Comparison of ENCODE assay signal across 10 mouse cellular contexts in the genomic region with DNA sequence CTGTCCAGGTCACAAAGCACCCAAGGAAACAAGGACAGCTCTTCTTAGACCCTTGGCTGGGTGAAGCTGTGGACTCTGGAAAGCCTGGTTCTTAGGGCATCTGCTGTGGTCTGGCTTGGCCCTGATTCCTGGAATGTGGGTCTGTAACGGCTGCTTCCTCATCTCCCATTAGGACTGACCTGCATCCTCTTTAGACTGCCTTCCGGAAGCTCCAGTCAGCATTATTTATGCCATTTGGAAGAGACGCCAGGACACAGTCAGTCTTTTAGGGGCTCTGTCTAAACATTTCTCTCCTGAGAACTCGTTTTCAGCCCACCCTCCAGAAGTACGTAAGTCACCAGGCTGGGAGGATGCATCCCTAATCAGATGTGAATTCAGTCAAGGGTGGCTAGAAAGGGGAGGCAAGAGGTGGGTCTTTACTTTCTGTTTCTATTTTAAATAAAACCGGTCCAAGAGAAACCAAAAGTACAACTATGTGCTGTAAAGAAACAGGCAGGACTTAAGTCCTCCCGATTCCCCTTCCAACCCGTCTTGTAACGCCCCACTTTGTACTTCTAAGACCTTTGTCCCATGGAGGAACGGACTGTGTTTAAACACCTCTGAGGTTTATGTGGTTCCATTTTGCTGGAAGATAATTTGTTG. TPM values are rescaled to one million over a fixed set of nuclear protein-coding genes. Genes with fewer than 3 reads are reported as not detected.
A peak's percentile ranks its signal among the peaks of the same experiment; 100 is the strongest.
DNase-seq lines count a peak whose midpoint lies in the region; ATAC-seq lines count a peak whose summit lies in the region.
"Had no signal": no experiment of that assay in that cellular context is flagged by ENCODE, and none has a peak within 500 bp of the region (broad histone marks: within the 10 kb centered on the region; RNA-seq: fewer than 3 reads in every experiment).

No protein-coding gene starts in this region.

- H3K4me3 ChIP-seq in heart, embryonic 13.5 days = no peak overlapping the region
- H3K4me3 ChIP-seq in midbrain, embryonic 10.5 days = no peak overlapping the region
- H3K4me3 ChIP-seq: hindbrain, embryonic 15.5 days had no signal

- 59% methylated on average over 10 of the region's 10 CpGs for WGBS in heart, embryonic 13.5 days
- WGBS in midbrain, embryonic 10.5 days = 83% methylated on average over 10 of the region's 10 CpGs

- peaks cover 26% of the 10 kb centered on the region for H3K36me3 ChIP-seq in heart, embryonic 13.5 days
- peaks cover 27% of the 10 kb centered on the region for H3K36me3 ChIP-seq in midbrain, embryonic 10.5 days
- H3K36me3 ChIP-seq: hindbrain, embryonic 15.5 days had no signal

- no peaks in the 10 kb centered on the region for H3K9me3 ChIP-seq in heart, embryonic 13.5 days
- H3K9me3 ChIP-seq in midbrain, embryonic 10.5 days (replicated peaks) = no peaks in the 10 kb centered on the region
- H3K9me3 ChIP-seq: hindbrain, embryonic 15.5 days had no signal

- no peak overlapping the region for H3K4me2 ChIP-seq in heart, embryonic 13.5 days
- H3K4me2 ChIP-seq: hindbrain, embryonic 15.5 days had no signal

- peaks cover 44% of the 10 kb centered on the region for H3K4me1 ChIP-seq in heart, embryonic 13.5 days
- H3K4me1 ChIP-seq in midbrain, embryonic 10.5 days = no peaks in the 10 kb centered on the region
- H3K4me1 ChIP-seq: hindbrain, embryonic 15.5 days had no signal

- peak overlapping the region; percentile 63 for H3K27ac ChIP-seq in heart, embryonic 13.5 days (replicated peaks)
- no peak overlapping the region for H3K27ac ChIP-seq in midbrain, embryonic 10.5 days (replicated peaks)
- H3K27ac ChIP-seq: hindbrain, embryonic 15.5 days had no signal

- ATAC-seq in heart, embryonic 13.5 days (ENCODE audit: extremely low read depth, insufficient number of reproducible peaks, low FRiP score, low TSS enrichment) = no peak
- 0 out of 2 replicates have a peak, but pooled peaks have one; percentile 7 for ATAC-seq in megakaryocyte progenitor cell, adult 5-6 weeks (replicated peaks; ENCODE audit: poor library complexity)

- no peaks in the 10 kb centered on the region for H3K27me3 ChIP-seq in heart, embryonic 13.5 days (replicated peaks)
- H3K27me3 ChIP-seq in midbrain, embryonic 10.5 days (ENCODE audit: low read depth, poor library complexity, severe bottlenecking) = no peaks in the 10 kb centered on the region
- H3K27me3 ChIP-seq: hindbrain, embryonic 15.5 days had no signal

- no peak for DNase-seq in heart, adult 18-20 months
- DNase-seq in T-cell, adult 2 months (ENCODE audit: low spot score) = peak; percentile 35
- DNase-seq in kidney, postnatal 10 days = peak; percentile 74
- DNase-seq in midbrain, embryonic 10.5 days (ENCODE audit: low spot score) = no peak
- DNase-seq in spleen, postnatal 10 days (ENCODE audit: low spot score in 2 of 2) = no peak
- no peak for DNase-seq in right cerebral cortex, adult 18-20 months

- no peak overlapping the region for H3K9ac ChIP-seq in heart, embryonic 13.5 days
- H3K9ac ChIP-seq: hindbrain, embryonic 15.5 days had no signal

RNA-seq across cellular contexts. Expression of a gene that starts 25.3 kb away (rescaled TPM):
- 1.0 and 1.4 TPM in 2 replicates for polyA plus RNA-seq in heart, embryonic 13.5 days (2015; fragmentation: Nextera tagmentation; extraction: Ambion mirVana)
- 1 to 10 TPM; 2.0 to 2.6 TPM for total RNA-seq in heart, adult 18-20 months (2021)
- total RNA-seq in megakaryocyte progenitor cell, adult 5-6 weeks (2015) = not detected in 2 replicates
- total RNA-seq in megakaryocyte progenitor cell, adult 5-6 weeks (2017) = 0.34 and 0.62 TPM in 2 replicates
- polyA plus RNA-seq in midbrain, embryonic 10.5 days (2016; fragmentation: Nextera tagmentation; extraction: Ambion mirVana) = 1.4 and 1.6 TPM in 2 replicates
- total RNA-seq: MEL had no signal

RNA-seq across cellular contexts. Expression of a gene that starts 28.5 kb away (rescaled TPM):
- polyA plus RNA-seq in heart, embryonic 13.5 days (2015; fragmentation: Nextera tagmentation; extraction: Ambion mirVana) = 0.09 and 0.15 TPM in 2 replicates
- total RNA-seq in heart, adult 18-20 months (2021) = 1 to 10 TPM in 1 of 2 experiments, not detected in 1; 1.1 TPM
- not detected in 2 replicates for total RNA-seq in megakaryocyte progenitor cell, adult 5-6 weeks (2015)
- not detected in 2 replicates for total RNA-seq in megakaryocyte progenitor cell, adult 5-6 weeks (2017)
- 0.06 and 0.09 TPM in 2 replicates for polyA plus RNA-seq in midbrain, embryonic 10.5 days (2016; fragmentation: Nextera tagmentation; extraction: Ambion mirVana)

RNA-seq across cellular contexts. Expression of a gene that starts 28.5 kb away (rescaled TPM):
- 19.9 and 20.4 TPM in 2 replicates for polyA plus RNA-seq in heart, embryonic 13.5 days (2015; fragmentation: Nextera tagmentation; extraction: Ambion mirVana)
- total RNA-seq in heart, adult 18-20 months (2021) = 1 to 10 TPM; 8.9 to 9.2 TPM
- total RNA-seq in megakaryocyte progenitor cell, adult 5-6 weeks (2015) = 10.2 and 13.1 TPM in 2 replicates
- 12.1 and 18.3 TPM in 2 replicates for total RNA-seq in megakaryocyte progenitor cell, adult 5-6 weeks (2017)
- 21.7 and 22.9 TPM in 2 replicates for polyA plus RNA-seq in midbrain, embryonic 10.5 days (2016; fragmentation: Nextera tagmentation; extraction: Ambion mirVana)

RNA-seq across cellular contexts. Expression of a gene that starts 35.8 kb away (rescaled TPM):
- polyA plus RNA-seq in heart, embryonic 13.5 days (2015; fragmentation: Nextera tagmentation; extraction: Ambion mirVana) = 85.2 and 89.5 TPM in 2 replicates
- total RNA-seq in heart, adult 18-20 months (2021) = 100 to 1,000 TPM; 207 to 211 TPM
- total RNA-seq in megakaryocyte progenitor cell, adult 5-6 weeks (2015) = 413 and 417 TPM in 2 replicates
- total RNA-seq in megakaryocyte progenitor cell, adult 5-6 weeks (2017) = 162 and 194 TPM in 2 replicates
- polyA plus RNA-seq in midbrain, embryonic 10.5 days (2016; fragmentation: Nextera tagmentation; extraction: Ambion mirVana) = 78.1 and 92.2 TPM in 2 replicates

RNA-seq across cellular contexts. Expression of a gene that starts 46.9 kb away (rescaled TPM):
- 0.08 and 0.11 TPM in 2 replicates for polyA plus RNA-seq in heart, embryonic 13.5 days (2015; fragmentation: Nextera tagmentation; extraction: Ambion mirVana)
- 1 to 10 TPM; 2.0 to 2.6 TPM for total RNA-seq in heart, adult 18-20 months (2021)
- not detected in 2 replicates for total RNA-seq in megakaryocyte progenitor cell, adult 5-6 weeks (2015)
- total RNA-seq in megakaryocyte progenitor cell, adult 5-6 weeks (2017) = not detected in 2 replicates
- 0.07 and 0.19 TPM in 2 replicates for polyA plus RNA-seq in midbrain, embryonic 10.5 days (2016; fragmentation: Nextera tagmentation; extraction: Ambion mirVana)
- total RNA-seq: MEL had no signal

Comparison
In these comparisons a context has a peak if more than half of its experiments do, and no peak if none do; other contexts are left out.
1. DNase-seq: peak in T-cell, adult 2 months (single experiment) and kidney, postnatal 10 days (single experiment); none in heart, adult 18-20 months (0 of 2), midbrain, embryonic 10.5 days (single experiment), spleen, postnatal 10 days (0 of 2) and right cerebral cortex, adult 18-20 months (single experiment).